Comparison of ENCODE assay signal across 8 mouse cellular contexts in genomic region chr3:101206172-101206571, GRCm38 (mm10).
DNase-seq lines count a peak whose midpoint lies in the region; ATAC-seq lines count a peak whose summit lies in the region.
"Not testable (repeated sequence)": the region's sequence is repeated elsewhere in the genome, so short reads cannot be mapped to it uniquely, and the experiment has no call there.

No protein-coding gene starts in this region.

- peak; percentile 66 for DNase-seq in 3T3-L1 (ENCODE audit: low read depth, low spot score)
- peak; percentile 85 for DNase-seq in R1 (ENCODE audit: low read depth, low spot score)
- peak; percentile 31 for DNase-seq in adrenal gland, postnatal 25 days
- peak; percentile 32 to 41 for DNase-seq in heart, postnatal 10 days
- peak; percentile 12 for DNase-seq in layer of hippocampus, adult 11-12 months (ENCODE audit: low spot score)
- peak; percentile 43 to 46 for DNase-seq in right cerebral cortex, postnatal 10 days (ENCODE audit: low spot score in 2 of 2)
- peak; percentile 63 for DNase-seq in thymus, postnatal 4 days

- intact Hi-C loops in heart, postnatal 10 days (cut with DNase I), result not testable (repeated sequence)

- ATAC-seq in common myeloid progenitor, adult 5-6 weeks (replicated peaks; ENCODE audit: low read depth, poor library complexity, severe bottlenecking), result 0 out of 2 replicates have a peak, but pooled peaks have one; percentile 22

Comparison
In these comparisons a context has a peak if more than half of its experiments do, and no peak if none do; other contexts are left out.
1. Peak in every context shown above with its lines: DNase-seq and ATAC-seq.
2. DNase-seq: peak in every context shown above with its lines; median percentile 85 in R1; 66 in 3T3-L1; 63 in thymus, postnatal 4 days; 44 in right cerebral cortex, postnatal 10 days; 36 in heart, postnatal 10 days; 31 in adrenal gland, postnatal 25 days; 12 in layer of hippocampus, adult 11-12 months.